Mouse (Mus musculus) MEL (cell line): Measurements from ENCODE around the gene Zswim5. TPM values are rescaled to one million over a fixed set of nuclear protein-coding genes. Genes with fewer than 3 reads are reported as not detected.

Source experiments
- DNase-seq: peaks from one replicate; pipeline ENCODE4 v3.0.0; 2011; ENCODE audit warnings: low read depth, low spot score
- H3K27ac ChIP-seq: 2 replicates; pipeline ENCODE4 v1.5.1; 2012; ENCODE audit warnings: low read depth, mild to moderate bottlenecking, control low read depth, low read length, moderate library complexity; ENCODE audit not compliant: control insufficient read depth
- H3K27me3 ChIP-seq, 2 experiments: fragments of 150-350 bp in 1 of 2; sonication (generic) in 1 of 2; 2 replicates each; pipeline ENCODE4 v1.6.1; 2012; ENCODE audit warnings: low read length in 2 of 2, mild to moderate bottlenecking in 2 of 2, improper control_type of control experiment in 1 of 2, moderate library complexity in 1 of 2; ENCODE audit not compliant: insufficient read depth in 2 of 2, control insufficient read depth in 1 of 2
- H3K36me3 ChIP-seq, 2 experiments: 2 replicates each; pipeline ENCODE4 v1.6.1; 2012 to 2014; ENCODE audit warnings: low read length in 2 of 2, improper control_type of control experiment in 1 of 2, inconsistent platforms in 1 of 2, mild to moderate bottlenecking in 1 of 2; ENCODE audit not compliant: insufficient read depth in 2 of 2, control insufficient read depth in 1 of 2
- H3K4me1 ChIP-seq, 2 experiments: fragments of 150-350 bp in 1 of 2; sonication (generic) in 1 of 2; 2 replicates each; pipeline ENCODE4 v1.6.1; 2012; ENCODE audit warnings: low read length in 2 of 2, improper control_type of control experiment in 1 of 2, mild to moderate bottlenecking in 1 of 2; ENCODE audit not compliant: insufficient read depth in 2 of 2, control insufficient read depth in 1 of 2
- H3K4me3 ChIP-seq, 2 experiments: fragments of 150-350 bp in 1 of 2; sonication (generic) in 1 of 2; 2 replicates each; pipeline ENCODE4 v1.5.1; 2012; ENCODE audit warnings: low read depth in 2 of 2, low read length in 2 of 2, mild to moderate bottlenecking in 2 of 2, moderate library complexity in 2 of 2, control low read depth in 1 of 2, improper control_type of control experiment in 1 of 2; ENCODE audit not compliant: control insufficient read depth in 1 of 2, insufficient read depth in 1 of 2
- H3K79me2 ChIP-seq: 2 replicates; pipeline ENCODE4 v1.6.1; 2012; ENCODE audit warnings: mild to moderate bottlenecking, low read length, moderate library complexity; ENCODE audit not compliant: control insufficient read depth, poor library complexity, insufficient read depth
- H3K9ac ChIP-seq: 2 replicates; pipeline ENCODE4 v1.6.1; 2012; ENCODE audit warnings: low read depth, mild to moderate bottlenecking, control low read depth, low read length, moderate library complexity; ENCODE audit not compliant: control insufficient read depth, poor library complexity, severe bottlenecking
- H3K9me3 ChIP-seq: fragments of 150-350 bp; sonication (generic); replicated peaks from 2 replicates; pipeline ENCODE4 v1.6.1; 2012; ENCODE audit warnings: mild to moderate bottlenecking, low read length, improper control_type of control experiment, moderate library complexity; ENCODE audit not compliant: insufficient read depth
- CHD1 ChIP-seq: IDR thresholded peaks from 2 replicates; pipeline ENCODE4 v1.6.1; 2012; ENCODE audit warnings: low read depth, mild to moderate bottlenecking, inconsistent platforms, low read length, improper control_type of control experiment
- CHD2 ChIP-seq: IDR thresholded peaks from 2 replicates; pipeline ENCODE4 v1.6.1; 2011; ENCODE audit warnings: low read length, improper control_type of control experiment
- CTCF ChIP-seq, 3 experiments: IDR thresholded peaks in 2 of 3; conservative IDR thresholded peaks in 1 of 3; 2 replicates each; pipeline ENCODE4 v1.5.1; 2011 to 2012; ENCODE audit warnings: low read length in 3 of 3, low read depth in 2 of 3, mild to moderate bottlenecking in 2 of 3, improper control_type of control experiment in 1 of 3, inconsistent platforms in 1 of 3, mixed read lengths in 1 of 3, moderate library complexity in 1 of 3; ENCODE audit not compliant: control insufficient read depth in 1 of 3, insufficient read depth in 1 of 3, poor library complexity in 1 of 3, severe bottlenecking in 1 of 3
- E2F4 ChIP-seq: IDR thresholded peaks from 2 replicates; pipeline ENCODE4 v1.6.1; 2011; ENCODE audit warnings: low read depth, low read length, improper control_type of control experiment, borderline replicate concordance
- ELF1 ChIP-seq: IDR thresholded peaks from 2 replicates; pipeline ENCODE4 v1.6.1; 2014; ENCODE audit warnings: low read depth, mild to moderate bottlenecking, inconsistent platforms, low read length, improper control_type of control experiment, moderate library complexity
- EP300 ChIP-seq, 2 experiments: IDR thresholded peaks; 2 replicates each; pipeline ENCODE4 v1.6.1; 2011; ENCODE audit warnings: improper control_type of control experiment in 2 of 2, low read length in 2 of 2, low read depth in 1 of 2, mild to moderate bottlenecking in 1 of 2
- GABPA ChIP-seq: IDR thresholded peaks from 2 replicates; pipeline ENCODE4 v1.6.1; 2012; ENCODE audit warnings: low read depth, mild to moderate bottlenecking, inconsistent platforms, low read length, improper control_type of control experiment, moderate library complexity
- HCFC1 ChIP-seq: IDR thresholded peaks from 2 replicates; pipeline ENCODE4 v1.6.1; 2012; ENCODE audit warnings: low read depth, mild to moderate bottlenecking, inconsistent platforms, low read length, improper control_type of control experiment, moderate library complexity
- JUND ChIP-seq: IDR thresholded peaks from 2 replicates; pipeline ENCODE4 v1.6.1; 2011; ENCODE audit warnings: low read depth, mild to moderate bottlenecking, improper control_type of control experiment, low read length
- MAFK ChIP-seq: IDR thresholded peaks from 2 replicates; pipeline ENCODE4 v1.6.1; 2011; ENCODE audit warnings: low read depth, mild to moderate bottlenecking, low read length, improper control_type of control experiment, borderline replicate concordance
- MAZ ChIP-seq: IDR thresholded peaks from 2 replicates; pipeline ENCODE4 v1.6.1; 2012; ENCODE audit warnings: low read depth, mild to moderate bottlenecking, inconsistent platforms, low read length, improper control_type of control experiment
- MEF2A ChIP-seq: IDR thresholded peaks from 2 replicates; pipeline ENCODE4 v1.6.1; 2014; ENCODE audit warnings: low read depth, mild to moderate bottlenecking, inconsistent platforms, low read length, improper control_type of control experiment; ENCODE audit not compliant: poor library complexity, insufficient replicate concordance, severe bottlenecking; ENCODE audit errors: extremely low read depth
- MXI1 ChIP-seq: IDR thresholded peaks from 2 replicates; pipeline ENCODE4 v1.6.1; 2011; ENCODE audit warnings: mild to moderate bottlenecking, low read depth, low read length, improper control_type of control experiment
- MYB ChIP-seq: IDR thresholded peaks from 2 replicates; pipeline ENCODE4 v1.6.1; 2011; ENCODE audit warnings: mild to moderate bottlenecking, low read depth, low read length, improper control_type of control experiment
- MYC ChIP-seq: IDR thresholded peaks from 2 replicates; pipeline ENCODE4 v1.6.1; 2011; ENCODE audit warnings: low read depth, mild to moderate bottlenecking, low read length, improper control_type of control experiment, moderate library complexity
- NELFE ChIP-seq: IDR thresholded peaks from 2 replicates; pipeline ENCODE4 v1.6.1; 2011; ENCODE audit warnings: low read depth, low read length, improper control_type of control experiment
- RAD21 ChIP-seq: IDR thresholded peaks from 2 replicates; pipeline ENCODE4 v1.6.1; 2011; ENCODE audit warnings: mild to moderate bottlenecking, low read depth, low read length, improper control_type of control experiment
- RCOR1 ChIP-seq: IDR thresholded peaks from 2 replicates; pipeline ENCODE4 v1.6.1; 2012; ENCODE audit warnings: low read depth, mild to moderate bottlenecking, inconsistent platforms, low read length, improper control_type of control experiment
- SIN3A ChIP-seq: IDR thresholded peaks from 2 replicates; pipeline ENCODE4 v1.6.1; 2012; ENCODE audit warnings: low read length, improper control_type of control experiment, inconsistent platforms
- SMC3 ChIP-seq: IDR thresholded peaks from 2 replicates; pipeline ENCODE4 v1.6.1; 2011; ENCODE audit warnings: low read depth, low read length, improper control_type of control experiment
- TAL1 ChIP-seq: IDR thresholded peaks from 2 replicates; pipeline ENCODE4 v1.6.1; 2012; ENCODE audit warnings: mild to moderate bottlenecking, inconsistent platforms, low read length, moderate library complexity, mixed read lengths
- TCF12 ChIP-seq: IDR thresholded peaks from 2 replicates; pipeline ENCODE4 v1.6.1; 2014; ENCODE audit warnings: low read depth, mild to moderate bottlenecking, inconsistent platforms, low read length, improper control_type of control experiment, moderate library complexity
- USF1 ChIP-seq: IDR thresholded peaks from 2 replicates; pipeline ENCODE4 v1.6.1; 2014; ENCODE audit warnings: low read depth, mild to moderate bottlenecking, inconsistent platforms, low read length, improper control_type of control experiment, moderate library complexity
- USF2 ChIP-seq, 2 experiments: IDR thresholded peaks; 2 replicates each; pipeline ENCODE4 v1.6.1; 2011 to 2012; ENCODE audit warnings: improper control_type of control experiment in 2 of 2, low read length in 2 of 2, borderline replicate concordance in 1 of 2, inconsistent platforms in 1 of 2, low read depth in 1 of 2, mild to moderate bottlenecking in 1 of 2; ENCODE audit not compliant: insufficient read depth in 1 of 2
- ZC3H11A ChIP-seq: IDR thresholded peaks from 2 replicates; pipeline ENCODE4 v1.6.1; 2012; ENCODE audit warnings: low read depth, mild to moderate bottlenecking, inconsistent platforms, low read length, improper control_type of control experiment
- ZKSCAN1 ChIP-seq: IDR thresholded peaks from 2 replicates; pipeline ENCODE4 v1.6.1; 2012; ENCODE audit warnings: low read depth, mild to moderate bottlenecking, inconsistent platforms, low read length, improper control_type of control experiment, moderate library complexity
- polyA plus RNA-seq, 2 experiments: library from polyadenylated mRNA; stranded (reverse) in 1 of 2; unstranded in 1 of 2; fragments of >175 nt in 1 of 2; fragments of >200 nt in 1 of 2; gene quantifications; 2 replicates each; pipeline versions ENCODE4 v1.2.1 to v1.2.4; 2012; ENCODE audit warnings: low replicate concordance in 2 of 2, low read depth in 1 of 2; ENCODE audit not compliant: insufficient read length in 2 of 2, insufficient read depth in 1 of 2, missing spikeins in 1 of 2
- total RNA-seq: library from RNA; depleted of rRNA; stranded (reverse); fragments of 300-350 nt; gene quantifications from 2 replicates; pipeline ENCODE4 v1.2.3, GENCODE M21; 2012

The Zswim5 gene
- total and polyA plus RNA-seq, 3 experiments = 0.03 TPM; not detected in 2

DNA sequence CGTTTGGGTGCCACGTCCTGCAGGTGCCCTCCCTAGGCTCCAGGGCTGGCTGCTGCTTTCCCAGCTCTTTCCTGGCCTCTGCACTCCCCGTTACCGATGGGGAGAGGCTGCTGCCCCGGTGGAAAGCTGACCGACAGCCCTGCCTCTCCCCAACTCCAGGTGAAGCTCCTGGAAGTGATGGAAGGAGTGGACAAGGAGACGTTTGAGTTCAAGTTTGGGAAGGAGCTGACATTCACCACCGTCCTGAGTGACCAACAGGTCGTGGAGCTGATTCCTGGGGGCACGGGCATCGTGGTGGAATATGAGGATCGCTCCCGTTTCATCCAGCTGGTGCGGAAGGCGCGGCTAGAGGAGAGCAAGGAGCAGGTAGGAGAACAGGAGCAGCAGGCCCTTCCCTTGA, 124.8 kb downstream of the Zswim5 start:
- Histone ChIP-seq H3K9ac (no peak overlapping the region), H3K9me3 (no peaks in the 10 kb centered on the region), H3K27me3 (no peaks in the 10 kb centered on the region), H3K4me1 (no peaks in the 10 kb centered on the region), H3K4me3 (no peak overlapping the region), H3K79me2 (no peaks in the 10 kb centered on the region), H3K36me3 (no peaks in the 10 kb centered on the region), H3K27ac (no peak overlapping the region)
- no peak for TF ChIP-seq TCF12
- no peak for TF ChIP-seq USF1
- no peak for TF ChIP-seq MAZ
- DNase-seq = no peak

DNA sequence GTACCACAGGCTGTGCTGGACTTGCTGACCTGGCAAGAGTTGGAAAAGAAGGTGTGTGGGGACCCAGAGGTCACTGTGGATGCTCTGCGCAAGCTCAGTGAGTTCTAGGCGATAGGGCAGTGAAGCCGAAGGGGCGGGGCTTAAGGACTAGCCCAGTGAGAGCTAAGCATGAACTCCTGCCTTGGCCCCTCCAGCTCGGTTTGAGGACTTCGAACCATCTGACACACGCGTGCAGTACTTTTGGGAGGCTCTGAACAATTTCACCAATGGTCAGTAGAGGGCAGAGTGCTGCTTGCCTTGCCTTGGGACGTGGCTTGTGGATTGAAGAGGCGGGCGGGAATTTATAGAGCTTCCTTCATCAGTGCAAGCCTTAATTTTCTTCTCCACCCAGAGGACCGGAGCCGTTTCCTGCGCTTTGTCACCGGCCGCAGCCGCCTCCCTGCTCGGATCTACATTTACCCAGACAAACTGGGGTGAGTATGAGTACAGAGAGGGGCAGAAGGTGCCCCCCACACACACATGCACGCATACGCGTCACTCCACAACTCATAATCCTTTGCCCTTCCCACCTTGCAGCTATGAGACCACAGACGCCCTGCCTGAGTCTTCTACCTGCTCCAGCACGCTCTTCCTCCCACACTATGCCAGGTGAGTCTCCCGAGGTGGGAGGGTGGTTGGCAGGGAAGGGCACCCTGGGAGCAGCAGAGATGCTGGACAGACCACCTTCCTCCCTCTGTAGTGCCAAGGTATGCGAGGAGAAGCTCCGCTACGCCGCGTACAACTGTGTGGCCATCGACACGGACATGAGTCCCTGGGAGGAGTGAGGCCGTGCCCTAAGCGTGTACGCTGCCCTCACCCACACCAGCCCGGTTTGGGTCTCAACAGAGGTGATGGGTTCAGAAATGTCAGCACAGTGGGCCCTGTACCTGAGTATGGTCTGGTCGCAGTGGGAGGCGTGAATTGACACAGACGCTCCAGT, 125.7 kb downstream of the Zswim5 start:
- TF ChIP-seq NELFE = no peak
- no peak for TF ChIP-seq MEF2A
- TF ChIP-seq RAD21 = peak; percentile 59
- TF ChIP-seq MXI1 = no peak
- no peak for TF ChIP-seq MAFK
- no peak for TF ChIP-seq ZKSCAN1
- no peak for TF ChIP-seq USF2 (IDR thresholded peaks at IDR 0.05; ENCODE audit: borderline replicate concordance in 1 of 2, insufficient read depth in 1 of 2, low read depth in 1 of 2, low read length in 2 of 2)
- TF ChIP-seq JUND = no peak
- TF ChIP-seq SMC3 = peak; percentile 76
- no peak for TF ChIP-seq SIN3A
- TF ChIP-seq TAL1 = no peak
- TF ChIP-seq E2F4 = no peak
- TF ChIP-seq GABPA = no peak
- peak; percentile 30 for TF ChIP-seq ZC3H11A
- no peak for TF ChIP-seq USF1
- peak; percentile 61 to 78 (median 74) for TF ChIP-seq CTCF (IDR thresholded peaks at IDR 0.05 in 2 of 3, conservative IDR thresholded peaks at IDR 0.05 in 1 of 3; ENCODE audit: control insufficient read depth in 1 of 3, insufficient read depth in 1 of 3, low read depth in 2 of 3, low read length in 3 of 3, poor library complexity in 1 of 3, severe bottlenecking in 1 of 3)
- TF ChIP-seq MYC = no peak
- no peak for TF ChIP-seq HCFC1
- no peak for TF ChIP-seq EP300 (IDR thresholded peaks at IDR 0.05; ENCODE audit: low read depth in 1 of 2, low read length in 2 of 2)
- TF ChIP-seq MYB = no peak
- no peak for TF ChIP-seq MAZ
- no peak for TF ChIP-seq ELF1
- TF ChIP-seq CHD1 = no peak
- no peak for TF ChIP-seq CHD2
- TF ChIP-seq RCOR1 = no peak
- Histone ChIP-seq H3K27ac (no peak overlapping the region), H3K36me3 (no peaks in the 10 kb centered on the region), H3K4me3 (no peak overlapping the region), H3K9me3 (no peaks in the 10 kb centered on the region), H3K27me3 (no peaks in the 10 kb centered on the region), H3K4me1 (no peaks in the 10 kb centered on the region), H3K9ac (no peak overlapping the region), H3K79me2 (no peaks in the 10 kb centered on the region)
- DNase-seq = peak; percentile 58
